Mouse (Mus musculus): ENCODE measurements around the gene Decr2.
A peak's percentile ranks its signal among the peaks of the same experiment; 100 is the strongest.
"Not testable (repeated sequence)": the region's sequence is repeated elsewhere in the genome, so short reads cannot be mapped to it uniquely, and the experiment has no call there.

The Decr2 gene

DNA sequence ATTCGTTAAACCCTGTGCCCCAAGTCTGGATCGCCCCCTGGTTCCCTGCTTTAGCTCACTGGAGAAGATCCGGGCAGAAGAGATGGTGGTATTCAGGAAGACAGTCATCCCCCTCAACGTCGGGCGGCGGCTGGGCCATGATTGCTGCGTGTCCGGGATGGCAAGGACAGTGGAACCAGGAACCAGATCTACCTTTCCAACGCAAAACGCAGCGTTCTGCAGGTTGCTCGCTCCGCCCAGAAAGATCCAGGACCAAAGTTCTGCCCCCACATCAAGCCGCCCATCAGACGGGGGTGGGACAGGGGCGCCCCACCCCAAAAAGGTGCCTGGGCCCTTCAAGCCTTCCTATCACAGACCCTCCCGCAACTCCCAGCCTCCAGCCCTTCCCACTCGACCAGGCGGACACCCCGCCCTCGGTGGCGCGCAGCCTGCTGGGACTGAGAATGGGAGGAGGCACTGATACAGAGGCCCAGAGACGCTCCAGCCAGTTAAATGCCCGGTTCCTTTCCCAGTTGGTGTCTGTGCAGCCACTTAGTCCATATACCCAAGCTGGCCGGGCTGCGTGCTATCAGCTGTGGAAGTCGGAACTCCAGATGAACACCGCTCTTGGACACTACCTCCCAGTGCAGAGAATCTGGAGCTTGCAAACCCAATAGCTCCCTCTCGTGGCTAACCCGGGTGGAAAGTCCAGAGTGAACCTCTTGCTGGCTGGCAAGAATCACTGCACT, at the start of gene Decr2:
Gene Decr2 (minus strand): TSS at position 433 of the 728 bp plus-strand sequence.
- DNase-seq (ENCODE audit: low spot score in 2 of 2): peak; percentile 68 to 93

- DNase-seq (ENCODE audit: low spot score in 2 of 2): peak; percentile 48 to 56
Measured at GRCm38 (mm10) chr17:26138901-26139381, 48.8 kb upstream of the Decr2 start.

DNA sequence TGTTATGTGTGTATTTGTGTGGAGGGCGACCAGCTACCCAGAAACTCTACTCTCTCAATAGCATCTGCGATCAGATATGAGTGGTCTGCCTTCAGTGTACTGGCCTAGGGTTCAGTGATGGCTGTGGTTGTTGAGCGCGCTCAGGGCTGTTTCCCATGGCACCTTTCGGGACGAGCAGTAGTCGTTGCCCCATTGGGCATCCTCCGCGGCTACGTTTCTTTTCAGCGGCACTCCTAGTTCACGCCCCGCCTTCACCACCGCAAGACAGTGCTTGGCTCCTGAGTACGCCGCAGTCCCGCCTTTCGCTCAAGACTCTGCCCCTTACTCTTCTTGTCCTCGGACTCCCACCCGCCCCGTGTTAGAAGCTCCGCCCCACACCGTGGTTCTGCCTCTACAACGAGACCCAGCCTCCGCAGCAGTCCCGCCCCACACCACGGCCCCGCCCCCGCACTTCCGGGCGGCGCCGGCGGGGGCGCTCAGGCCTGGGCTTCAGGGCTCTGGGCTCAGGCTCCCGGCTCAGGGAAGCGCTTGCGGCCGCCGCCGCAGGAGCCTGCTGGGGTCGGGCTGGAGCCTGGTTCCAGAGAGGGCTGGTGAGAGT, 48.2 kb upstream of the Decr2 start, which contains the start of gene Axin1:
Gene Axin1 (plus strand): TSS at position 450 of the 598 bp plus-strand sequence.
- peak; percentile 94 to 98 for DNase-seq (ENCODE audit: low spot score in 2 of 2)

DNA sequence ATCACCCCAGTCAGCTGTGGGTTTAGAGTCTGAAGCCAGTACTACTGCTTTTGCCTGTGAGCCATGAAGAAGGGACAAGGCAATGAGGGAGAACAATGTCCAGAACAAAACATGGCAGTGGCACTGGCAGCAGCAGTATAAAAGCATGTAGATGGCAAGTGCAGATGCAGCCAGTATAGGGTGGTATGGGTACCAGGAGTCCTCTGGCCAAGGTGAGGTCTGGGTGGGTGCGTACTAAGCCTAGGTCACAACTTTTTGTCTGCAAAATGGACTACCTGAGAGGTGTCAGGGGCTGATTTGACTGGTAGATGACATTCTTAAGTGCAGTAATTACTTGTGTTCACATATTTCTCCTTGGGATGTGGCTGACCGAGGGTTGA, 47.6 kb upstream of the Decr2 start:
- DNase-seq (ENCODE audit: low spot score in 2 of 2): no peak

- DNase-seq (ENCODE audit: low spot score in 2 of 2): no peak
Measured at GRCm38 (mm10) chr17:26137106-26137750, 47.1 kb upstream of the Decr2 start.

- DNase-seq (ENCODE audit: low spot score in 2 of 2): no peak
Measured at GRCm38 (mm10) chr17:26131856-26132853, 42.0 kb upstream of the Decr2 start.

DNA sequence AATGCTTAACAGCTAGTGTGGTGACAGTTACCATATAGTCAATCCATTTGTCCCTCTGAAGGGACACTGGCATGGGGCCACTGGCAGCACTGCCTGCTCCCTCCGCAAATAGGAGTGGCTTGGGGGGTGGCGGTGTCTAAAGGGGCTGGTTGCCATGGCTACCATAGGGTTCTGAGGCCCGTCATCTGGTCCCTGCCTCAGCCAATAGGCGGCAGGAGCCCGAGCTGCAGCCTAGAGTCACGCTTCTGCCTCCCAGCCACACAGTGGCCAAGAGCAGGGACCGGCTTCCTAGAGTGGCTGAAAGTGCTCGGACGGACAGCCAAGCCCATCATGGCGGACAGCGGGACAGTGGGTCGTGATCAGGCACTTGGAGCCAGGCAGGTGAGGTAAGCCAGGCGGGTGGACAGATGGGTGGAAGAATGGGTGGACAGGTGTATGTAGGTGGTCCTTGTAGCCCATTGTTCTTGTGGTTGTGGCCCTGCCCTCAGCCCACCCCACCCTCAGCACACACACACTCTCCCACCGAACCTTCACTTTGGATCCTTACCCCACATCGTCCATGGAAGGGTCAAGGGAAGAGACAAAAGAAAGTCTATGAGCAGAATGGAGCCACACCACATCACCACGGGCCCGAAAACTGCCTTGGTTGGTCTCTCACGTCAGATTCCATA, 41.1 kb upstream of the Decr2 start:
- DNase-seq (ENCODE audit: low spot score in 2 of 2): no peak

DNA sequence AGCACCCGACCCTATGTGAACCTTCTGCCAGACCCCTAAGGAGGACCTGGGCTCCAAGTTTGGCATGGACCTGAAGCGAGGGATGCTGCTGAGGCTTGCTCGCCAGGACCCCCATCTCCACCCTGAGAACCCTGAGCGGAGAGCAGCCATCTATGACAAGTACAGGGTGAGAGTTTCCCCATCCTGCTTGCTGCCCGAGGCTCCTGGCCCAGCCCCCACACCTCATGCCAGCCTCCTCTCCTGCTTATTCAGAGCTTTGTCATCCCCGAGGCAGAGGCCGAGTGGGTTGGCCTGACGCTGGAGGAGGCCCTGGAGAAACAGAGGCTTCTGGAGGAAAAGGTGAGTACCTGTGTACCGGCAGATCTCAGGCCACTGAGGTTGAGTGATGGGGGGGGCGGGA, 35.1 kb upstream of the Decr2 start:
- no peak for DNase-seq (ENCODE audit: low spot score in 2 of 2)

GRCm38 (mm10) chr17:26124560-26124959, 34.4 kb upstream of the Decr2 start:
- no peak for DNase-seq (ENCODE audit: low spot score in 2 of 2)

DNA sequence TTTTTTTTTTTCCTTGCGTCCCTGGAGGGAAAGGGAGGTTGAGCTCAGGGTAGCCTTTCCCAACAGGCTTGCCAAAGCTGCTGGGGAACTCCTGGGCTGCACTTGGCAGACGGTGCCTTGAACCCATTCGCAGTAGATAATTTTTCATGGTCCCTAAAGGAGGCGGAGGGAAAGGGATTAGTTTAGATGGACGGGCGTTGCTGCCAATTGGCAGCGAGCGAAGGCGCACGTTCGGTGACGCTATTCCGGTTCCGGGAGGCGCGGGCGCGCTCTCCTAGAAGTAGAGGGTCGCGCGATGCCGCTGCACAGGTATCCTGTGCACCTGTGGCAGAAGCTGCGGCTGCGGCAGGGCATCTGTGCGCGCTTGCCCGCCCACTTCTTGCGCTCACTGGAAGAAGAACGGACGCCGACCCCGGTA, 33.1 kb upstream of the Decr2 start, which contains the start of gene Mrpl28:
Gene Mrpl28 (plus strand): TSS at position 234 of the 418 bp plus-strand sequence.
- peak; percentile 86 to 93 for DNase-seq (ENCODE audit: low spot score in 2 of 2)

DNA sequence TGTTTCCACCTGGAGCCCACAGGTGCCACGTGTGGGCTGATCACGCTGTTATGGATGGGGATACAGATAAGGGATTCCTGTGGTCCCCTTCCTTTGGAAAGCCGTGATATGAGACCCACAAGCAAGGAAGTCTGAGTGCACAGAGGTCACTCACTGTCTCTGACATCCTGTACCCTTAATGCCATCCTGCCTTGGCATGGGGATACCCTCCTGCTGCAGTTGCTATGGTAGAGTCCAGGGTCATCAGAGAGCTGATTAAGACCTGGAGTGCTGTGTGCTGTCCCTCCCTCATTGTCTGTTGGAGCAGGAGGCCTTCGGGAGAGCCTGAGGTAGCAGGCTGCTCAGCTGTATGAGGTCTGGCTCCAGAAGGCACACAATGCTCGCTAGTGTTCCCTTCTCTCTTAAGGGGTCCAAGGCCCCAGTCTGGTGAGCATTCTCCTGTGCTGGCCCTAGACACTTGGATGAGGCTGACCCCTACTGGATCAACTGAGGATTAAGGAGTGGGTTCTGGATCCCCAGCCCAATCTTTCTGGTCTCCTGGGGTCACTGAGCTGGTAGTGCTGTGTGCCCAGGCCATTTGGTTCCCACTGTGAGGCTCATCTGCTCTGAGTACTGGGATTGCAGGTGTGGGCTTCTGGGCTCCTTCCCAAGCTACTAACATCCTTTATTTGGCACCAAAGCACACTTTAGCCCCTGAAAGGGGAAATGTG, 32.4 kb upstream of the Decr2 start:
- DNase-seq (ENCODE audit: low spot score in 2 of 2): no peak

GRCm38 (mm10) chr17:26119766-26120710, 29.9 kb upstream of the Decr2 start:
- peak in 1 of 2 experiments; percentile 71 for DNase-seq (ENCODE audit: low spot score in 2 of 2)

GRCm38 (mm10) chr17:26116503-26117258, 26.5 kb upstream of the Decr2 start:
- no peak for DNase-seq (ENCODE audit: low spot score in 2 of 2)

DNA sequence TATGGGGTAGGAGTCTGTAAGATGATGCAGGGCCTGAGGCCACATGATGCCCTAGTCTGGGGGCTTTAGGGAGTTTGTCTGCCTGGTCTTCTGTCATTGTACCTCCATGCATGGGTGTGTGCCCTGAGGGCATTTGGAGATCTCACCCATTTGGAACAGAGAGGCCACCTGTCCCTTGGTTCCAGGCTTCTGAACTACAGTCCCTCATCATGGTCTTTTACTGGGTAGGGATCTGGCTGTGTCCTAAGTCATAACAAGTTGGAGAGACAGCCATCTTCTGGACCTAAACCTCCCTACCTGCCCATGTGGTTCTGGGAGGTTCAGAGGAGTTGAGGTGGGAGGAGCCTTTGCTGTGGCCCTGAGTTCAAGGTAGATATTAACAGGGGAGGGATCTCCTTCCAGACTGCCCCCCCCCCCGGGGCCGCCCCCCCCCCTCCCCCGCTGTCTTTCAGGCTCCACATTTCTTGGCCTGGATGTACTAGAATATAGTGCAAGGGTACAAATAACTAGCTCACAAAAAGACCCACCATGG, 25.9 kb upstream of the Decr2 start:
- no peak for DNase-seq (ENCODE audit: low spot score in 2 of 2)

DNA sequence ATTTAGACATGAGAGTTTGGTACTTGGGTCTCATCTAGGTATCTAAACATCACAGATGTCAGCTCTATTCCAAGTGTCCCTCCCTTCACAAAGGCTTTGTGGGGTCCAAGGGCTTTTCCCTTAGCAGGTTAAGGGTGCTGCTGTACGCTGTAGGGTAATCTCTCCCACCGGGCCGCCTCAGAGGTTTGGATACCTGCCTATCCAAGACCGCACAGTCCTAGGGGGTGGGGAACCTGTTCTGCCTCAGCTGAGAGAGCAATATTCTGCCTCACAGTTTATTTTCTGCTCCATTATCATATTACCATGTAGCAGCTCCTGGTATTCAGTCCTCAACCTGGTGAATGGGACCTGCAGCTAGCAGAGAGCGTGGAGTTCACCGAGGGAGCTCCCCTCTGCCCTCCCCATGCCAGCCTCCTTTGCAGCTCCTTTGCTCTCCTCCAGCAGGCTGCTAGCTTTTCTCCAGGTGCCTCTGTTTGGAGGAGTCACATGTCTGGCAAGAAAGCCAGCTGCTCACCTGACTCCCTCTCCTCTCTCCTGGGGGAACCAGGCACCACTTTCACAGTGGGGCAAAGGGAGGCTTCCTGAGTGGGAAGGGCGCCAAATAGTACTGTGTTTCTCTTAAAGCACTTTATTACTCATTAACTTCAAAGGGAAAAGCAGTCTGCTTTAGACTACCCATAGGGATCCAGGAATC, 25.2 kb upstream of the Decr2 start:
- no peak for DNase-seq (ENCODE audit: low spot score in 2 of 2)

DNA sequence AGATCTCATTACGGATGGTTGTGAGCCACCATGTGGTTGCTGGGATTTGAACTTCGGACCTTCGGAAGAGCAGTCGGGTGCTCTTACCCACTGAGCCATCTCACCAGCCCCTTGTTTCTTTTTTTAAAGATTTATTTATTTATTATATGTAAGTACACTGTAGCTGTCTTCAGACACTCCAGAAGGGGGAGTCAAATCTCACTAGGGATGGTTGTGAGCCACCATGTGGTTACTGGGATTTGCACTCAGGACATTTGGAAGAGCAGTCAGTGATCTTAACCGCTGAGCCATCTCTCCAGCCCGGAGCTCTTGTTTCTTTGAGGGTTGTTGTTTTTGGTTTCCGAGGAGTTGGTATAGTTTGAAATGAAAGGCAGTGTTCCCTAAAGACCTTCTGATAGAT, 24.3 kb upstream of the Decr2 start:
- DNase-seq (ENCODE audit: low spot score in 2 of 2): not testable (repeated sequence)

- no peak for DNase-seq (ENCODE audit: low spot score in 2 of 2)
Measured at GRCm38 (mm10) chr17:26114061-26114460, 23.9 kb upstream of the Decr2 start.

All from thymus, postnatal 10 days (tissue).